Mouse (Mus musculus) spleen, adult 18-20 months (tissue): ENCODE measurements around the gene Socs1.
"Not testable (repeated sequence)": the region's sequence is repeated elsewhere in the genome, so short reads cannot be mapped to it uniquely, and the experiment has no call there.

ENCODE experiments used
- DNase-seq, 2 experiments: peaks; one replicate each; pipeline ENCODE4 v3.0.0; 2022; ENCODE audit warnings: mixed read lengths in 2 of 2

Gene Socs1

DNA sequence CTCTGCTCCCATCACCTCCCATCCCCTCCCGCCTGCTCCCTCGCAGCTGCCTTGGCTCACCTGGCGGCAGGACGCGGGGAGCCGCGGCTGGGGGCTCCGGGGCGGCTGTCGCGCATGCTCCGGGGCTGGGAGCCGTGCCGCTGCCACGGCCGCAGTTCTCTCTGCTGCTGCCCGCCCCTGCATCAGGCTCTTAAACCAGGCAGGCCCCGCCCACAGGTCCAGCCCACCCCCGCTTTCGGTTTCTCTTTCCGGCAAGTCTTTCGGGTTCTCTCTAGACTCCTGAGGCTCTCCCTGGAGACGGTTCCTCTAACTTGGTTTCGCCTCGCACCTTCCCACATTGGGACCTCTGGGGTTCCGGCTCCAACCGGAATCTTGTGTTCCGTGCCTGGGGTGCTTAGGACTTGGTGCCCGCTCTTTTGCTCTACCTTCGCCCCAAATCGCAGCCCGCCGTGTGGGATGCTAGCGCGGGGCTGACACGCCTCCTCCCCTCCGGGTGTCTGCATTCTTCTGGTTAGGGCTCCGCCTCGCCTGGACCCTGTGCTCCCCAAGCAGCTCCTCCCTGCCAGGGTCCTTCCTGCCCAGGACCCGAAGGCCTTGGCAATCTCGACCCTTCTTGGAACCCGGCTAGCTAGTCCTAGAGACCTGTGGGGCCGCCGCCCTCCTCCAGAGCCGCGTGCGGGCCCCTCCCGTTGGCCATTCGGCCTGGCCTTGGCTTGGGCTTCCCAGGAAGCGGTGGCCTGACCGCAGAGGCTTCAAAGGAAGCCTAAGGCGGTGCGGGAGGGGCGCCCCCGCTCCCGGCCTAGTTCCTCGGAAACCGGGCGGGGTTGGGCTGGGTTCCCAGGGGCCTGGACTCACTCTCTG, at the start of gene Socs1:
Gene Socs1, minus strand, starts transcription at position 166 of the 861 bp plus-strand sequence.
- peak; percentile 86 to 89 for DNase-seq

DNA sequence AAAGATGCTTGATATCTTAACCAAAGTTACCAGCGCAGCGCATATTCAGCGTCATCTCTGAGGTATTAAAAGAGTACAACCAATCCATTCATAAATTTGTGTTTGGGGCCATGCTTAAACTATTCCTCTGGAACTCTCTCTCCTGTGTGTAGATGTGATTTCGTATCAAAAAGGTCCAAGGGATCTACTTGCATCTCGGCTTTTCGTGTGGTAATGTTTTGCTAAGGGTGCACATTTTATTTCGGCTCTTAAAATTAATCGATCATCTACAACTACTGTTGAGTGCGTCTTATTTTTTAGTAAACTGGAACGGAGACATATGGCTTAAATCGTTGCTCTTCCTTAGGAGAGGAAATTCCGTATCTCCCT, 49.2 kb upstream of the Socs1 start:
- no peak for DNase-seq

- no peak for DNase-seq
Observed at GRCm38 (mm10) chr16:10828461-10828805, 43.1 kb upstream of the Socs1 start.

- DNase-seq, result no peak
Observed at GRCm38 (mm10) chr16:10827766-10828460, 42.6 kb upstream of the Socs1 start.

GRCm38 (mm10) chr16:10827269-10827668, 41.9 kb upstream of the Socs1 start:
- DNase-seq, result no peak

DNA sequence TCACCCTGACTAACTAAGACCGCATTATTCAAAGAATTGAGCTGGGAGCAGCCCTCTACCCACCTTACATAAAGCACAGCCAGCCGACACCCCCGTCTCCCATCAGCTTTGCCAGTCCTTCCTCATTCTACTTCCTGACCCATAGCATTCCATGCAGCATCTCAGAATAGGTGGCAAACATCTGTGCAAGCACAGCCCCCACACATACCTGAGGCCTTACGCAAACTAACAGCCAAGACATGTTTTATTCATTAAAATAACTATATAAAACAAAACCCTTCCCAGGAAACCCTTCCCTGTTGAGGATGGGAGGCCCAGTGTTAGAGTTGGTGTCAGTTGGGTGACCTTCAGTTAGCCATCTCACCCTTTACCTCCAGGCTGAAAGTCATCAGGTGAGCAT, 40.5 kb upstream of the Socs1 start:
- DNase-seq, result no peak

- no peak for DNase-seq
Observed at GRCm38 (mm10) chr16:10824536-10824935, 39.2 kb upstream of the Socs1 start.

DNA sequence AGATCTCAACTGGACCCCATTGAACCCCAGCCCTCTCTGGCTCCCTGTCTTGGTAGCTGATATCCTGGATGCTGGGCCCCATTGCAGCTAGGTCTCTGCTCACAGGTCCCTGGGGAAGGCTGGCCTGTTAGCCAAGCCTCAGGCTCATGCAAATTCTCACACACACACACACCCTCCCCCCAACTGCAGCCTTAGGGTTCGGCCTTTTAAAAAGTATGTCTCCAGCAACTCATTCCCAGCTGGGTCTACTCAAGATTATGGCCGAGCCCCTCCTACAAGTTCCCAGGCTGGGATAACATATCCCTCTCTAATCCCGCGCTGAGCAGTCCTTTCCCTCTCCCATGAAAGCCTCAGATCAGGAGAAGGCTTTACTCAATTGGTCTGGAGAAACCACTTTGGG, 36.1 kb upstream of the Socs1 start:
- DNase-seq, result no peak

DNA sequence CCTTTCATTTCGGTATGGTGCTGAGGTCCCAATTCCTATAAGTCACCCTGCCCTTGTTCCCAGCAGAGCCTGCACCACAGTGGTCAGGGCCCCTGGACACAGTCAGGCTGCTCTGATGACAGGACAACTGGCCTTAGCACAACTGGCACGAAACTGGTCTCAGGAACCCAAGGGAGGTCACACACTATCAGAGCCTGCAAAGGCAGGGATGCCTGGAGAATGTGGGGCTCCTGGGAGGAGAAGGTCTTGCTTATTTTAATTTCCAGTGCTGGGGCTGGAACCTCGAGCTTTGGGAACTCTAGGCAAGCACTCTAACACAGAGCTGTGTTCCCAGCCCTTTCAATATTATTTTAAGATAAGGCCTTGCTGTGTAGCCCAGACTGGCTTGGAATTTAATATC, 34.6 kb upstream of the Socs1 start:
- no peak for DNase-seq

- no peak for DNase-seq
Observed at GRCm38 (mm10) chr16:10818579-10819135, 33.3 kb upstream of the Socs1 start.

GRCm38 (mm10) chr16:10814864-10815263, 29.5 kb upstream of the Socs1 start:
- DNase-seq, result no peak

GRCm38 (mm10) chr16:10813726-10814125, 28.4 kb upstream of the Socs1 start:
- no peak for DNase-seq

DNA sequence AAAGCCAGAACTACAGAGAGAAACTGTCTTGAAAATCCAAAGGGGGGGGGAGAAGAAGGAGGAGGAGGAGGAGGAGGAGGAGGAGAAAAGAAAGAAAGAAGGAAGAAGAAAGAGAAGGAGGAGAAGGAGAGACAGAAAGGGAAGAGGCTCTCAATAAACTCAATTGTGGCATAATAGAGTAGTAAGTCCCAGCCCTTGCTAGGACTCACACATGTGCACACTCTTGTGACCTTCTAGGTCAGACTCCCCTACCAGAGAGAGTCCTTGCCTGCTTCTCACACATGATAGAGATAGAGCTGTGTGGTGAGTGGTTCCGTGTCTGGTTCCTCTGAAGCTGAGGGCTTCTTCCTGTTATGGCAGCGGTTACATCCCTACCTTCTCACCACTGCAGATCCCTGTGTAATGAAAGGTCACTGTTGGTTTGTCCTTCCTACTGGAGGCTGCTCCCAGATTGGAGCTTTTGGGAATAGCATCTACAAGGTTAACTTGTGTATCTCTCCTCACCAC, 27.6 kb upstream of the Socs1 start, which contains the start of gene Gm11172:
Gene Gm11172, plus strand, starts transcription at position 51 of the 507 bp plus-strand sequence.
- DNase-seq, result no peak

- no peak for DNase-seq
Observed at GRCm38 (mm10) chr16:10810376-10810775, 25.0 kb upstream of the Socs1 start.

GRCm38 (mm10) chr16:10805789-10806527, 20.6 kb upstream of the Socs1 start, which contains the start of gene Prm1:
Gene Prm1 (minus strand): TSS chr16:10805839.
- peak; percentile 14 to 38 for DNase-seq

DNA sequence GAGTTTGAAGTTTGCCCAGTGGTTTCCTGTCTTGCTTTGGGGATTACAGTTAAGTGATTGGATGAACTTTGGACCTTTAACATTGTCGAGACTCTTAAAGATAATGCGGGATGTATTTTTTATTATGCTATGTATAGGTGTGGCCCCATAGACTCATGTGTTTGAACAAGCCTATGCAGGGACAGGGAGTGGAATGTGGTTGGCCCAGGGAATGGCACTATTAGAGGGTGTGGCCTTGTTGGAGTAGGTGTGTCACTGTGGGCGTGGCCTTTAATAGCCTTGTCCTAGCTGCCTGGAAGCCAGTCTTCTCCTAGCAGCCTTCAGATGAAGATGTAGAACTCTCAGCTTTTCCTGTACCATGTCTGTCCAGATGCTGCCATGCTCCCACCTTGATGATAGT, 17.1 kb upstream of the Socs1 start:
- DNase-seq, result not testable (repeated sequence)

DNA sequence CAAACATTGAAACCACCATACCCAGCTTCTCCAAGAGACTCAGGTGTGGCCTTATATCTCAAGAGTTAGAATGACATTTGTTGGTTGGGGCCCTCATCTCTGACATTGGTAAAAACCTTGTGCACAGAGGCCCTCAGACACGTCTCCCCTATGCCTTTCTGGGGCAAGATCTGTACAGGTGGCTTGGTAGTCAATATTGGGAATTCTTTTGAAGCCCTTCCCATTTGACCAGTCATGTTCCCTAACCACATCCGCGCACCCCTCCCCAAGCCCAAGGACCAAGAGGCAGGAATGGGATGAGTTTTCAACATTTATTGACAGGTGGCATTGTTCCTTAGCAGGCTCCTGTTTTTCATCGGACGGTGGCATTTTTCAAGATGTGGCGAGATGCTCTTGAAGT, 10.7 kb upstream of the Socs1 start, which contains the start of gene Prm2:
Gene Prm2, minus strand, starts transcription at position 101 of the 400 bp plus-strand sequence.
- DNase-seq, result no peak

- no peak for DNase-seq
Observed at GRCm38 (mm10) chr16:10790702-10791101, 5.4 kb upstream of the Socs1 start, which contains the start of gene Prm3. Gene Prm3 (minus strand): TSS chr16:10790914.

DNA sequence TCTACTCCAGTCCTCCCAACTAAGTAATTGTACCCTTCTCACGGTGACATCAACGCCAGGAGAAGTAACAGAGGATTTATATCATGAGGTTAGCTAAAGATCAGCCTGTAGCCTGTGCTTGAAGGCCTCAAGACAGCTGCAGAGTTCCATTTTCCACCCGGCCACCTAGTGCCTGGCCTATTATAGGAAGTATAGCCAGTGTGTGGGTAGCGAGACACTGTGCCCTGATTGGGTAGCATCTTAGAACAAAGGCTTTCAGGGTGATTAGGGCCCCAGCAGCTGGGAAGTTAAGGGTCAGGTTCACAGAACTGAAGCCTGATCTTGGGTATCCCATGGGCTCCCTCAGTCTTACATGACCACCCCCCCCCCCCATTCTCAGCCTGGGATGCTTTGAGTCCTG, 3.5 kb upstream of the Socs1 start:
- no peak for DNase-seq

DNA sequence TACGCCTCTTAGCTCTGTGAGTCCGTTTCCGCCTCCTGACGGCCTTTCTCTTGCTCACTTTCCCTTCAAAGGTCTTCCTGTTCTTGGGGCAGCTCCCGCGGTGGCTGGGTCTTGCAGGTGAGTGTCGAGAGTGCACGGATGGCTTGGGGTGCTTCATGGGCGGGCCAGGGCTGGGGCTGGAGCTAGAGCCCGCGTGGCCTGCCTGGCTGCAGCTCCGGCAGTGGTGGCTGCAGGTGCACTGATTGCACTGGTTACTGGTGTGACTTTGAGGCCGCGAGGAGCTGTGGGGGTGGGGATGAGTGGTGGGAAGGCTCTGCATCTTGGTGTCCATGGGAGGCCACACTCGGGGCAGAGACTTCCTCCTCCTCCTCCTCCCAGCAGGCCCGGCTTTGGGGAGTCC, 2.9 kb upstream of the Socs1 start, which contains the start of gene Tnp2:
Gene Tnp2, minus strand, starts transcription at position 390 of the 400 bp plus-strand sequence.
- no peak for DNase-seq

- DNase-seq, result no peak
Observed at GRCm38 (mm10) chr16:10787548-10788058, 2.3 kb upstream of the Socs1 start.
